Mouse (Mus musculus) G1E (cell line): ENCODE data around the gene Zfp622.

Experiments used
- CTCF ChIP-seq: IDR thresholded peaks from 2 replicates; pipeline ENCODE4 v1.5.1; 2012; ENCODE audit warnings: low read depth, low read length, inconsistent platforms, mixed read lengths
- GATA1 ChIP-seq: IDR thresholded peaks from 2 replicates; pipeline ENCODE4 v1.6.1; 2012; ENCODE audit warnings: borderline replicate concordance, low read length, inconsistent platforms, mixed read lengths

GRCm38 (mm10) chr15:26021721-26022120 lies 37.6 kb downstream of the Zfp622 start:
- no peak for TF ChIP-seq CTCF
- TF ChIP-seq GATA1 = no peak
